Mouse (Mus musculus) embryo, embryonic 11 days (tissue): ENCODE results near the gene Casp2.
A peak's percentile ranks its signal among the peaks of the same experiment; 100 is the strongest.

Experiments
- DNase-seq: peaks from one replicate; pipeline ENCODE4 v3.0.0-alpha.2; 2015

The Casp2 gene

DNA sequence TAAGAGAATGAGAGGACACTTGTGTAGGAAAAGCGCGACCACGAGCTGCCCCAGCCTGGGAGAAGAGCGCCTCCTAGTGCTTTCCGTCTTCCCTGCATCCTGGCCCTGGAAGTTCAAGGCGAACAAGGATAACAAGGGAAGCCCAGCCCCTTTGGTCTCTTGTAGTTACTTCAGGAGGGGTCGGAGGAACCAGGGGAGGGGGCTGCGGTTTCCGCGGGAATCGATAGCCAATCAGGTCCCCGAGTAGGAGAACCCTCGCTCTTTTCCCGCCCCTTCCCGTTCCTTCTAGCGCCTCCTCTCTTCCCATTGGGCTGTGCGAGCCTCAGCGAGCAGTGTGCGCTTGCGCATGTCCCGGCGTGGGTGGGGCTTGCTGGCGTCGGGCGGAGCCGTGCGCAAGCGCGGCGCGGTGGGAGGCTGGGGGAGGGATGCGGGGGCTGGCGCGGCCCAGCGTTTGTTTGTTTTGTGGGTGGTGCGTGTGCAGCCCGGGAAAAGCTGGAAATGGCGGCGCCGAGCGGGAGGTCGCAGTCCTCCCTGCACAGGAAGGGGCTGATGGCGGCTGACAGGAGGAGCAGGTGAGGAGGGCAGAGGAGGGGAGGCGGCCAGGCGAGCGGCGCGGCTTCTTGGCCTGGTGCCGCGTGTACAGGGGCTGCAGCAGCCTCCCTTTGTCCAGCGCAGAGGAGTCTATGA lies at the start of gene Casp2:
Gene Casp2, plus strand, starts transcription at position 360 of the 687 bp plus-strand sequence.
- peak; percentile 99 for DNase-seq

DNA sequence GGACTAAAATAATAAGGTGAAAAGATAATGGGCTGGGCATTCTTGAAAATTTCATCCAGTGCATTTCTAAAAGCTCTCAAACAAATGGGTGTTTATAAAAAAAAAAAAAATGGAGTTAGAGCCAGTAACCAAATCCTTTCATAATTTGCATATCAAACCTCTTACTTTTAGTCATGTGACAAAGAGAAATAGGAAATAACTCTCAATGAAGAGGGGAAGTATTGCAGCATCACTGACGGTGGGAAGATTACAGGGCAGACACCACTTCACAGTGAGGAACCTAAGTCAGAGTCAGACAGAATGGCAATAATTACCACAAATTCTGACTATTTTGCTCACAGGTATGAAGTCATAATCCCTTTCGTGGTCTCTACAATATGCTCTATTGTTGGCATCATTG lies 49.8 kb upstream of the Casp2 start, which contains the start of gene Tas2r144:
Gene Tas2r144, plus strand, starts transcription at position 301 of the 400 bp plus-strand sequence.
- DNase-seq, result no peak

DNA sequence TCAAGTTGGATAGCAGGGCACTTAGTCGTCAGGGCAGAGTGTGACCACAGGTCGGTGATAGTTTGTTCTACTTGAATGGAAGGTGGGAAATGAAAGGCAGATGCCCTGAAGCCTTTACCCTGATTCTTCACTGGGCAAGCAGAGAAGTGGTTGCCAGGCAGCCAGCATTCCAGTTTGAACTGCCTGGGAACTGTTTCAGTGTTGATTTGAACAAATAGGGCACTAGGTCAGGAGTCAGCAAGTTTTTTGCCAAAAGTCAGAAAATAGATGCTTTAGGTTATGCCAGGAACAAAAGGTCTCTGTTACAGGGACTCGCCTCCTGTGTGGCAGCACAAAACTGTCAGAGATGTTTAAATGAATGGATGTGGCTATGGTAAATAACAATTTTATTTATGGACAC lies 42.5 kb upstream of the Casp2 start:
- no peak for DNase-seq

DNA sequence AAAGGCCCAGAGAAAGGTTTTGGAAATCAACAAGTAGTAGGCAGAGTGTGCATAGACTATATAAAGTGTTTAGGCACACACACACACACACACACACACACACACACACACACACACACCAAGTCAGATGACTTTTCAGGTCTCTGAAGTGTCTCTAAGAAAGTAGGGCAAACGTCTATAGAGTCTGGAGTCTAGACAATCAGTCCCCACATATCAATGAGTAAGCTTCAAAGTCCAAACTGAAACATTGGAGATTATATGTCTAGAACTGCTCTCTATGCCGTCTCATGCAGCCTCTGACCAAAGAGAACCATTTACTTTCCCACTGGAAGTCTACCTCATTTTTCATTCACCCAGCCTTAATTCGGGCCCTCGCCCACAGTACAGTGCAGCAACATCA lies 39.7 kb upstream of the Casp2 start:
- DNase-seq, result no peak

GRCm38 (mm10) chr6:42227240-42228101 lies 37.3 kb upstream of the Casp2 start:
- peak; percentile 78 for DNase-seq

DNA sequence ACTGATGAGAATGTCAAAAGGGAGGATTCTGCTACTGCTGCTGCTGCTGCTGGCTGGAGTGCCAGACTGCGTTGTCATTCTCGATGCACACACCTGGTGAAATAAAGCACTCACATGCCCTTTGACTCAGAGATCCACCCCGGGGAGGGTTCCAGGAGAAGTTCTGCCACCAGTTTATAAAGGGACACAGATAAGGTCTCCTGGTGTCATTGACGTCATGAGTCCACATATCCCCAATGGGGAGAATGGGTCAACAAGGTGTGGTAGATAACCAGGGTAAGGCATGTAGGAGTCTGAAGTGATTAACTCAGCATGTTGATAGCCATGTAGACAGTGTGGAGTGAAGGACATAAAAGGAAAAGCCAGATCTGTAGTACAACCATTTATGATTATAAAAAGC lies 35.2 kb upstream of the Casp2 start:
- DNase-seq, result no peak

- no peak for DNase-seq
Observed at GRCm38 (mm10) chr6:42231191-42231590, 33.6 kb upstream of the Casp2 start.

GRCm38 (mm10) chr6:42237276-42237805 lies 27.4 kb upstream of the Casp2 start:
- no peak for DNase-seq

GRCm38 (mm10) chr6:42241311-42242045 lies 23.3 kb upstream of the Casp2 start:
- no peak for DNase-seq

- DNase-seq, result peak; percentile 89
Observed at GRCm38 (mm10) chr6:42245711-42246353, 19.0 kb upstream of the Casp2 start, which contains the start of gene Gstk1. Gene Gstk1 (plus strand): TSS chr6:42245935.

DNA sequence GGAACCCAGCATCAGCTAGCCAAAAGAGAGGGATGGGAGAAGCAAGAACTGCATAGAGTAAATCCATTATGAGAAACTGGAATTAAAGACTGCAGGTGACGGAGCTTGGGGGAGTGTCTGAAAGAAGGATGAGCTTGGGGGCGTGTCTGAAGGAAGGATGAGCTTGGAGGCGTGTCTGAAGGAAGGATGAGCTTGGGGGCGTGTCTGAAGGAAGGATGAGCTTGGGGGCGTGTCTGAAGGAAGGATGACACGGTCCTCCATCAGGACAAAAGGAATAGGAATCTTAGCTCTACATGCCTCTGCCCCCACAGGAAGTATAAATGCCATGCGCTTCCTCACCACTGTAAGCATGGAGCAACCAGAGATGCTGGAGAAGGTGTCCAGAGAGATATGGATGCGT lies 17.6 kb upstream of the Casp2 start:
- no peak for DNase-seq

- no peak for DNase-seq
Observed at GRCm38 (mm10) chr6:42247981-42248380, 16.8 kb upstream of the Casp2 start.

DNA sequence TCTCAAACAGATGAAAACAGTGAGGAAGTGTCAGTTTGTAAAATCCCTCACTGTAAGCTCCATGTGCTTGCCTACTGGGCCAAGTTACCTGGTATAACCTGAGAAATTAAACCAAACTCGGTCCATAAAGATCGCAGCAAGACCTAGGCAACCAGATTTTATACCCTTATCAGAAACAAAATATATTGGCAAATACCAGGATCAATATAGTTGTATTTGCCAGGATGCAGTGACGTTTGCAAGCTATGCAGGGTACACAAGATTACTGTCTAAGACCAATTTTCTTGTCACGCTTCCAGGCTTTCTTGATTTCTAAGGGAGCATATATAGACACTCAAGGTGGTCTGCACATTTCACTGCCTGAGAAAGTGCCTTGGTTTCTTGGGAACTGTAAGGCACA lies 13.0 kb upstream of the Casp2 start:
- no peak for DNase-seq

GRCm38 (mm10) chr6:42253103-42253502 lies 11.7 kb upstream of the Casp2 start:
- DNase-seq, result no peak

GRCm38 (mm10) chr6:42257303-42257863 lies 7.4 kb upstream of the Casp2 start:
- peak; percentile 71 for DNase-seq

DNA sequence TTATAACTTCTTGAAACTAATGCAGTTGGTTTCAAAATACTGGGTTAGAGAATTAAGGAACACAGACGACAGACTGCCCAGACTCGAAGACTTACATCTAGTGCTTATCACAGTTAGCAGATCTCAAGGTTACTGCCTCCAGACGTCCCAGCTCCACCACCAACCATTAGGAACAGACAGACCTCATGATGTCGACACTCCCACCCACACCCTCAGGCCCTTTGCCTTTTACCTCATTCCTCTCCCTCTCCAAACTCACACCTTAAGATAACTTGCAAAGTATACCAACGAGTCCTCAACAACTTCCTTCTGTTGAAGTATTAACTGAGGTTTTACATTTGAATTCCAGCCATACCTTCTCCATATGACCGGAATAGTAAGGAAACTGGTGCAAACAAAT lies 4.4 kb upstream of the Casp2 start:
- no peak for DNase-seq

- no peak for DNase-seq
Observed at GRCm38 (mm10) chr6:42261524-42262170, 3.1 kb upstream of the Casp2 start, which contains the start of gene Tmem139. Gene Tmem139 (plus strand): TSS chr6:42261970.

DNA sequence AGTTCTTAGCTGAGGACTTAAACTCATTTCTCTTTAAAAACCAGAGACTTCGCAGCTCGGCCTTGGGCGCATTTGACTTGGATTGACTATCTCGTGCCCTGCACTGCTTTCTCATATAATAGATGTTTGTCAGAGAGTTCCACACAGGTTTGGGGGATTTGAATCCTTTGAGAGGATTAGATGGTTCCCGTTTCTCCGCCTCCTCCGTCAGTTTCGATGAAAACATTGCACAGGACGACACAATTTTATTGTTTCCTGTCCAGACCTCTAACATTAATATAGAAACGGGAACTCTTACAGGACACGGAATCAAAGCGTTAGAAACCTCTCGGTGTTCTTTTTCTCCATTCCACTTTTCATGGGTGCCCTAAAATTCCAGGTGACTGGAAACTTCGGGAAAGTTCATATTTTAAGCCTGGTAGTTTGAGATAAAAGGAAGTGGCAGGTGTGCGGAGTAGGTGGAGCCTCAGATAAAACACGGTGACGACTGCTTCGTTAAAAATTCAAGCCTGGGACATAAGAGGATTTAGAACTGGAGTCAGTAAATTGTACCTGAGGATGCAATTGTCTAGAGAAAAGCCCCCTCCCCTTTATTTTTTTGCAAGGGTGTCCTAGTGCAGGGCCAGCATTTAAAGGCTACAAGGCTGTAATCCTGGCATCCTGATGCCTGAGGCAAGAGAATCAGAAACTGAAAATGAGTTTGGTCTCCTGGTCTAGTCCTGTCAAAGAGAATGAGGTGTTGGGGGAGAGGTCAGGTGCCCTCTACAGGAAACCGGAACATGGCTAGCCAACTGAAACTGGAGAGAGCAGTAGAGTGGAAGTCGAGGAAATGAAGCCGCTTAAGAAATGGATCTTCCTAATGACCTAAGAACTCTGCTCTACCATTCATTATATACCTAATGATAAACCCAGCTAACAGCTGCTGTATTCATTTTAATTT lies 876 bp downstream of the Casp2 start:
- DNase-seq, result peak; percentile 56

- DNase-seq, result no peak
Observed at GRCm38 (mm10) chr6:42270817-42271216, 6.0 kb downstream of the Casp2 start.

DNA sequence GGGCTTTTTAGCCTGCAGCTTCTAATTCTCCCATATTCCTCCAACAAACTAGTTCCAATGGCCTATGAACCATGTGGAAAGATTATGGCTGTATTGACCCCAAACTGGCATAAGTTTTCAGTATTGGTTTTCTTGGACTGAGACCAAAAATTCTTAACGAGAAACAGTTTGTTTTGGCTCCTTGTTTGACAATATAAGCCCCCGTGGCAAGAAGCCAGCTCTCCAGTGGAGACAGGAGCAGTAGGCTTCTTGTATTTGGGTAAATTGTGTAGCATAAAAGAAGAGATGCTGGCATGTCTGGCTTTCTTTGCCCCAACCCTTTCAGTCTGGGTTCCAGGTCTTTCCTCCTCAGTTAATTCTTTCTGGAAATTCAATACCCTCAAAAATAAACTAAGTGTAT lies 11.4 kb downstream of the Casp2 start:
- no peak for DNase-seq
